Mouse (Mus musculus): ENCODE data around the gene Lrmda.

DNA sequence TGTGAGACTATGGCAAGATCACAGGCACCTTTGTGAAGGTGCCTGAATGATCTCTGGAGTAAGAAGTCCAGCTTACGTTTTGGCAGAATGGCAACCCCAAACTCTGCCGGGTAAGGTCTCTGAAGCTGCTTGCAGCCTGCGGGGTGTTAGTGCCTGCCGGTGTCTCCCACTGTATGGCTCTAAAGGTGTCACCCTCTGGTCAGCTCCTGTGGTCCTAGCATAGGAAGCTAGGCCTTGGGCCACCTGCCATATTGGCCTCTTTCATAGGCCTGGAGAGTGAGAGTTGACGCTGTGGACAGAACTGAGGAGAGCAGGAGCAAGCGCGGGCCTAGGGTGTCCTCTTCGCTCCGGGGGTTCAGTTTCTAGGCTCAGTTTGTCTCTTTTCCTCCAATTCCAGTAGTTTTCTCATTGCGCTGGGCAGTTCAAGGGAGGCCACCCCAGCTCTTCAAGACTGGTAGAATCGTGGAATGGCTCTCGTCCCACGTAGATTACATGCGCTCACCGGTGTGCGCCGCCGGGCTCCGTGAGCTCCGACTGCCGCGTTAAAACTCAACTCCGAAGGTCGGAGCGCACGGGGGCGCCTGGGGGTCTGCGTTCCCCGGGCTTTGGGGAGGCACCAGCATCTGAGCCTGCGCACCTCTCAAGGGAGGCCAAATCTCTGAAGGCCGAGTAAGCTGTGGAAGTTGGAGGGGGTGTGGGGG lies 29.0 kb upstream of the Lrmda start:
- TF ChIP-seq CTCF (IDR thresholded peaks at IDR 0.05; ENCODE audit: borderline replicate concordance, insufficient read depth, low read length) (no peak), POLR2A (IDR thresholded peaks at IDR 0.05; ENCODE audit: low read depth, low read length) (no peak)
